Mouse (Mus musculus) erythroblast, adult 5-6 weeks (primary cell): ENCODE measurements around the gene Zfp839. TPM values are rescaled to one million over a fixed set of nuclear protein-coding genes. Genes with fewer than 3 reads are reported as not detected.
A peak's percentile ranks its signal among the peaks of the same experiment; 100 is the strongest.

ENCODE experiments used
- ATAC-seq: replicated peaks from 2 replicates; pipeline ENCODE4 v1.8.0; 2016; ENCODE audit warnings: moderate number of reproducible peaks, mild to moderate bottlenecking, moderate TSS enrichment, inconsistent platforms; ENCODE audit not compliant: poor library complexity, low FRiP score, severe bottlenecking
- total RNA-seq, 2 experiments: library from RNA; stranded (forward) in 1 of 2; stranded (reverse) in 1 of 2; fragments of 150-400 nt in 1 of 2; fragments of 200-764, 138-1000 nt in 1 of 2; gene quantifications; 2 replicates each; pipeline versions ENCODE4 v1.2.3 to v1.2.4; 2015 to 2017; ENCODE audit warnings: low replicate concordance in 2 of 2

Zfp839 gene
- total RNA-seq (2015; ENCODE audit: low replicate concordance): 0.63 and 3.3 TPM in 2 replicates
- total RNA-seq (2017; ENCODE audit: low replicate concordance): 1.4 and 2.1 TPM in 2 replicates

DNA sequence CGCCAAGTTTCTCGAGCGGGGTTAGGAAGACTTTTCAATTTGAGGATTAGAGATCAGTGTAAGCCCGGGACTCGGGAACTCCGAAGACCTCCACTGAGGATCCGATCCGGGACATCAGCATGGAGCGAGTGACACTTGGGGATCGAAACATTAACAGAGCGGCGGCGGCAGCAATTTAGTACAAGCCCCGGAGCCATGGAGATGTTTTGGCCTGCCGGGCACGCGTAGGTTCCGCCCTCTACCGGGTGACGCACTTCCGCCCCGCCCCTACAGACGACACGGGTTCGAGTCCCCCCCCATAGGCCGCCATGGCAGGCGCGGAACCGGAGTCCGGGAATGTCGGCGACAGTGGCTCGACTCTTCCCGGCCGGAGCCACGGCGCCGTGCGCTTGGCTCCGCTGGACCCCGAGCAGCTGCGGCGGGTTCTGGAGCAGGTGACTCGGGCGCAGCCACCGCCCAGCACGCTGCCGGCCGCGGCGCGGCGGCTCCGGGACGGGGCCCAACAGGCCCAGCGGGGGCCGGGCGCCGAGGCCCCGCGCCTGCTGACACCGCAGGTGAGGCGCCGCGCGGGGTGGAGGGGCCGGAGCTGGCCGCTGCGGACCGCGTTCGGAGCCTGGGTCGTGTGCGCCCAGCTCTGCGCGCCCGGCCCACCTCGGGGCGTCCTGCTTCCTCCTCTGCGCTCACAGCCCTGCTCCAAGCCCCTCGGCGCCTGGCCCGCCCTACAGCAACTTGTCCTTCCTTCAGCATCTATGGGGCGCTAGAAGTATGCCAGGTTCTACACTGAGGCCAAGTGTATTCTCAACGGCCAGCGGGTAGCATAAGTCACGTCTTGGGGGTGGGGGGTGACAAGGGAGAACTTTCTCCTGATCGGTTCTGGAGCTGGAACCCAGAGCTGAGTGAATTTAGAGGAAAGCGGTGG is at the start of gene Zfp839:
Gene Zfp839 (plus strand): TSS at position 244 of the 919 bp plus-strand sequence.
- 0 out of 2 replicates have a peak, but pooled peaks have one; percentile 33 for ATAC-seq

DNA sequence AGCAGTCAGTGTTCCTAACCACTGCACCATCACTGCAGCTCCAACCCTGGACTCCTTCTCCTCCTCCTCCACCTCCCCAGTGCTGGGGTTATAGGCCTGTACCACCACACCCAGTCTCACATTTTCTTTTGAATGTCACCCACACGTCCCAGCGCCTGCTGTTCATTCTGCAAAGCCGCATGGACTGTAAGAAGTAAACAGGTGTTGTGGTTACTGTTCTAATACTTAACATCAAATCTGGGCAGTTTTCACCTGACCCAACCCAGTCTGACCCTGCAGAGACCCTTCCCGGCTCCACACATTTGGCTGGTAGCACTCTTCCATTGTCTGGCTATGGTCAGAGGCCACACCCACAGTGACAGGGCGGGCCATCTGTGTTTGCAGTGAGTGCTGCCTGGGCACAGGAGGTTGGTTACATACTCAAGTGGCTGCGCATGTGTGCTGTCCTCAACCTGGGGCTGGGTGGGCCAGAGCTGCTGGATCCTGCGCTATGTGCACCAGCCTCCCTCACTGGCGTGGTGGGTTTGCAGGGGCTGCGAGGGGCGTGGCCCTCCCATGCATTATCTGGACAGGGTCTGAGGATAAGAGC is 48.1 kb upstream of the Zfp839 start:
- ATAC-seq: no peak

DNA sequence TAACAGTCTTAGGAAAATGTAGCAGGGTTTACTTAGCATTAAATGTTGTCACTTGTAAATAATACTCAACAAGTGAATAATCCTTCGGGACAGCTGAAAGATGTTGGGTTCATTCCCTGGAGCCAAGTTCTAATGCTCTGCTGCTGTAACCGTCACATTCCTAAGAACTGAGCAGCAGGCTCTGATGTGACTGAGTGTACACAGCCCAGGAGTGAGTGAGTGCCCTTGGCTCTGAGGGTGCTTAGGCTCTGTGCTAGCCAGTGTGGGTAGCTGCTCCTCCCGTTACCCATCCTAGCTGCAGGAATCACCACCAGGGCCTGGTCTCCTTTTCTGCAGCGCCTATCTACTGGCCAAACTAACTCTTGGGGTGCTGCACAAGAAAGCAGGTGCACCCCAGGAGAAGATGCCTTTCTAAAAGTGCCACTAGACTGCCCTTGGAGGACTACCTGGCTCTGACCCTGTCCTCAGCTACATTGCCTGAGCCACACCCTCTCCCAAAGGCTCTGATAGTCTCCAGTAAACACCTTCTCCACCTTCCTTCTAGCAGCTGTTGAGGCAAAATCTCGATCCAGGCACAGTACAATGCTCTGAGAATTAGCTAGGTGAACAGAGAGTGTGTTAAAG is 47.3 kb upstream of the Zfp839 start:
- ATAC-seq: no peak

DNA sequence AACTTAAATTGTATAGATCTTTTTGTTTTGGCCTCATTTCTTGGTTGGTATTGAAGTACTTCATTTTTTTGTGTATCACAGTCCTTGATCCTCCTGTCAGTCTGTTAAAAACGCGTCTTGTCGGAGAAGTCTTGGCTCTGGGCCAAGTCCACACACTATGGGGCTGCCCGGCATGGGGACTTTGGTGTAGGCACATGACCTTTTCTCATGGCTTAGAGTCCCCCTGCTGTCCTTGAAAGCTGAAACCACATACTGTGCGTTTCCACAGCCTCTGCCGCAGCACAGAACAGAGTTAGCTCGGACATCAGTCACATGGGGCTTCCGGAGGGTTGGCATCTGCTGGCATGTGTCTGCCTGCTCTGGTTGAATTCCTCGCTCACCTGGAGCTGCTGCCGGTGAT is 45.8 kb upstream of the Zfp839 start:
- no peak for ATAC-seq

DNA sequence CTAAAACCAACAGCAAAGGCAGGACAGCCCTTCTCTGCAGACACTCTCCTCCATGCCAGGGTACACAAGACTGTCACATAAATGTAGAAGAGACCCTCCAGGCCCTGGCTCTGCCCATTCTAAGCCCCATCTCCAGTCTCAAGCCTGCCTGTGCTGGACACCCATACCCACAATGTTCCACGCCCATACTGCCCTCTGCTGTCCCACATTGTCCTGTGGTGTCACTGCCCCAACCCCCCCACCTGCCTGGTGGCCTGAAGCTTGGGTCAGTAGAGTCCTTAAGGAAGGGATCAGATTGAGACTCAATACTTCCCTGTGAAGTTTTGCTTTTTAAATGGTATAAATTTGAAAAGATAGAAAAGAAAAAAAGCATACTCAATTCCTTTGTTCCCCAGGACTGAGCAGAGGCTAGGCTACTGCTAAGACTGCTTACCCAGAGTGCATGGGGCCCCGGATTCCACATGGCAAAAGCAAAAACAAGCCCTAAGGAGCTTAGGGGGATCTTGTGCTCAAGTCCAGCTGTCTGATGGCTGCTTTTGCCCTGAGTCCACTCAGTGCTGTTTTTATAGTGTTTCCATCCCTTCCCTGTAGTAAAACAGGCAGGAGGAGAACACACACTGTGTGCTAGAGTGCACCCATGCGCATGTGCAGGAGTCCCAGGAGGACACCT is 43.6 kb upstream of the Zfp839 start:
- ATAC-seq: no peak

DNA sequence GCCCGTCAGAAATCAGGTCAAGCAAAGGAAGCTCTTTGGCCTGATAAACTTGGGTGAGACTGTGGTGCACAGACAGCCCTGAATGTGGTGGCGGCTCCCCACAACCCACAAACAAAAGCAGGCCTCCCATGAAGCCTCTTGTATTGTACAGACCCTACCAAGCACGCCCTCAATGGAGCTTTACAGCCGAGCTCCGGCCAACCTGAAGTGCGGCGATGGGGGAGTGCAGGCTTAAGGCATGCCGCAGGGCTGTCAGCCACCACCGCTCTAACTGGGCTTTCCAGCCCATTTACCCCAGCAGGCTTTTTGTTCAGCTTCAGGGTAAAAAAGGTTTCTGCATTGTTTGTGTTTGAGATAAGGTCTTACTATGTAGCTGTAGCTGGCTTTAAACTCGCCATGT is 41.6 kb upstream of the Zfp839 start:
- ATAC-seq: no peak

DNA sequence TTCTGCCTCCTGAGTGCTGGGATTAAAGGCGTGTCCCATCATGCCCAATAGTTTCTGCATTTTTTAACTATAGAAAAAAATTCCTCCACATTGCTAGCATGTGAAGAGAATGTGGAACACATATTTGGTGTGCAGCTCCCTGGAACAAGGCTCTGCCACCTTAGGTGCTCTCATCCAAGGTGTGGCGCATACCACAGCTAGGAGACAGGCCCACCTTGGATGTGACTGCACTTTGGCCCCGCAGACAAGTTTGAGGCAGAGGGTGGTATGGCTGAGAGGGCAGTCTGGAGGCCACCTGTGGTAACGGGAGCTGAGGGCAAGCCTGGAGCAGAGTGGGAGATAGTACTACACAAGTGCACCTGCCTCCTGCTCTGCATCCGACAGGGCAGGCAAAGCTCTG is 41.2 kb upstream of the Zfp839 start:
- no peak for ATAC-seq

DNA sequence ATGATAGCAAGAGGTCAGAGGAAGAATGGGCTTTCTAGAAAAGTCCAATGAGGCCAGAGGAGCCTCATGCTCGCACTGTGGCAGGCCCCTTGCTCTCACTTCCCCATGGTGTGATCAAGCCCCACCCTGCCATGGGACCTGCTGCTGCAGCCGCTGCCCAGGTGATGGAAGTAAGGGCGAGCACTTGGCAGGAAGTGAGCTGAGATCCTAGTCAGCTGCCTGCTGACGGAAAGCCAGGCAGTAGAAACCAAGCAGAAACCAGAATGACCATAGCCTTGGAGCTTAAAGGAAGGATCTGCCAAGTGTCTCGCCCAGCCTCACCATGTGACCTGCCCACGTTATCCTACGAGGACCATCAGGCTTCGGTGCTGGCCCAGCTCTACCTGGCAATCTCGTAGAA is 36.9 kb upstream of the Zfp839 start:
- no peak for ATAC-seq

DNA sequence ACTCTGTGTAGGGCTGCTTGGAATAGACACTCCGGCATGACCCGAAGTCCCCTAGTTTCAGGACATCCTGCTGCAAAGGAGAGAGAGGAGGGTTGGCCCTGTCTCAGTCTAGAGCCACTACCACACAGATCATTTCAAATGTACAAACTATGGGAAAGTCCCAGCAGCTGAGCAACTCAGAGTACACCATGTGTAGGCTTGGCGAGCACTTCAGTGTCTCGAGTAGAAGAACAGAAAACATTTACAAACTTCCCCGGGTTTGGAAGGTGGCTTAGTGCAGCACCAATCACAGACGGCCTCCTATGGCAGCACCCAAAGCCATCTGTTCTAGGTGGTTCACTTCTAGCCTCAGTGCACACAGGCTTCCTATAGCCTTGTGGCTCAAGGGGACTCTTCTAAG is 36.4 kb upstream of the Zfp839 start:
- no peak for ATAC-seq

DNA sequence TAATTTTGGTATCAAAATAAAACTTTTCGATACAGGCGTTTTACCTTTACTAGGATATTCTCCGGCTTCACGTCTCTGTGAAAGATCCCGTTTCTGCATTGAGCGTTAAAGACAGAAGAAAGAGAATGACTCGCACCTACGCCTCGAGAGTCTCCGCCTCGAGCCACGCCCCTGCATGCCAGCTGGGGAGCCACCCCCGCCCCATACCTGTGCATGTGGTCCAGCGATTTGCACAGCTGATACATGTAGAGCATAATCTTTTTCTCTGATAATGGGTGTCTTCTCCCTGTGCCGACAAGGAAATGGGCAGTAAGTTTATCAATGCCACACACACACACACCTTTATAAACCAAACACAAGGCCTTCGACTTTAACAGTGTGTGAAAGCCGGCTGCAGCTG is 35.1 kb upstream of the Zfp839 start:
- no peak for ATAC-seq

DNA sequence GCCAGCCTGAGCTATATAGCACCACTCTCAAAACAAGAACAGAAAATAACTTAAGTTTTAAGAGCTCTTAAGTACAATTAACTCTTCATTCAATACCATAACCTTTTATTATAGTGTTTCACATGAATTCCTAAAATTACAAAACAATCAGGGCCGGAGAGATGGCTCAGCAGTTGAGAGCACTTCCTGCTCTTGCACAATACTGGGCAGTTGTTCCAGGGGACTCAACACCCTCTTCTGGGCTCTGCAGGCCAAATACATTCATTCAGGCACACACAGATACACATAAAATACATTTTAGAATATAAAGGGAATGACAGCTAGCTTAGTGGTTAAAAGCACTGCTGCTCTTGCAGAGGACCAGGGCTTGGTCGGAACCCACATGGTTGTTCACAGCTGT is 33.2 kb upstream of the Zfp839 start:
- ATAC-seq: no peak

DNA sequence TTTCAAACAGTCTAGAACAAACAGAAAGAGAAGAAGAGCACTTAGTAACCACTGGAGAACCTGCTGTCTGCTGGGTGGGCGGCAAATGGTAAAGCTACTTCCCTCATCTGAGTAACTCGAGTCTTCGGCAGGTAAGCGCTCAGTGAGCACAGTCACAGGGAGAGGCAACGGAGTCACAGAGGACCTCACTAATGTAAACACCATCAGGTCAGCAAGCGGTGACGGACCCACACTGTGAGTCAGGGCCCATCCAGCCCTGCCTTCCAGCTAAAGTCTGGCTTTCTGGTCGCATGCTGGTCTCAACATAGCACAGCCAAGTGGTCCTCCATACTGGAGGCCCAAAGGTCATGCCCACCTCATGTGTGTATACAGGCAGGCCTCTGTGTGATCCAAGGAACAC is 30.7 kb upstream of the Zfp839 start:
- no peak for ATAC-seq

DNA sequence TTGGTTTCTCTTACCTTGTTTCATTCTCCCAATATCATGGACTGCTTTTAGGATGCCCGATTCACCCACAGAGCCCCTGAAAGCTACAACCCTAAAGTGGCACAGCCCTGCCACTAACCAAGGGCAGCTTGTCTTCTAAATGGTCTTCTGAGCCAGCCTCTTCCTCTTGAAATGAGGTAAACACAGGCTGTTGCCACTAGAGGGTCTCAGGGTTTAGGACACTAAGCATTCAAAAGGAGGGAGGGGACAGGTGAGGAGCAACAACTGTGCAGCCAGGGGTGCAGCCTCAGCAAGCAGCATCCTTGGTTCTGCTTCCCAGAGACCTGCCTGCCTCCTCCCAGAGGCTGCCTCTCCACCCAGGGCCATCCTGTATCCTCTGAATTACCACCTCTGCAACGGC is 28.3 kb upstream of the Zfp839 start:
- ATAC-seq: no peak

DNA sequence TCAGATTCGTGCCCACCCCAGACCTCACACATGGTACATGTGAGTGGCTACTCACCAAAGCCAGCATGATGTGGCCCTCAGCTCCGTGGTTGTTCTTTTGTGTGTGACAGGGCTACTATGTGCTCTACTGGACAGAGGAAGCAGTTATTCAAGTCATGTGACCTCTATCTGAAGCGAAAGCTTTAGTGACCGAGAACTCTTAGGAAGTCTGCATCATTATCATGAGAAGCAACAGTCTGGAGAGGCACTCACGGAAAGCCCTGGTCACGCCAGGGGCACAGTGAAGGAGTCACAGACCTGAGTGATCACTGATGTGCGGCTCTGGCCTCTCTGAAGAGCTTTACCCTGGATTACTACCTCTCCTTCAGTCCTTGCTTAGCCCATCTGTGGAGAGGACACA is 27.7 kb upstream of the Zfp839 start:
- ATAC-seq: no peak

DNA sequence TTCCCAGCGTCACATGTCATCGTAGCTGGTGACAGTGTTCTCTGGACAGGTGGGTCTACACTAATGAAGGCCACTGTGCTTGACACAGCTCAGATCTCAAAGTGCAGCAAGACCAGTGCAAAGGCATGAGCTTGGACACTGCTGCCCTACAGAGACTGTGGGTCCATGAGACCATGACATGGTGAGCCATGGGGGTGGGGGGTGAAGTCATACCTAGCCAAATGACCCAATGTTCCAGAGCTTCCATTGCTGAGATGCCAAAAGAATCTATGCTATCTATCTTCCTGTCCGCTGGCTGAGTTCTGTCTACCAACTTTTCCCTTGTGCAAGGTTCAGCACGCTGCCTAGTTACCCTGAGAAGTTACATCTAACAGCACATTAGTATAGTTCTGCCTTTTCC is 21.1 kb upstream of the Zfp839 start:
- ATAC-seq: no peak

DNA sequence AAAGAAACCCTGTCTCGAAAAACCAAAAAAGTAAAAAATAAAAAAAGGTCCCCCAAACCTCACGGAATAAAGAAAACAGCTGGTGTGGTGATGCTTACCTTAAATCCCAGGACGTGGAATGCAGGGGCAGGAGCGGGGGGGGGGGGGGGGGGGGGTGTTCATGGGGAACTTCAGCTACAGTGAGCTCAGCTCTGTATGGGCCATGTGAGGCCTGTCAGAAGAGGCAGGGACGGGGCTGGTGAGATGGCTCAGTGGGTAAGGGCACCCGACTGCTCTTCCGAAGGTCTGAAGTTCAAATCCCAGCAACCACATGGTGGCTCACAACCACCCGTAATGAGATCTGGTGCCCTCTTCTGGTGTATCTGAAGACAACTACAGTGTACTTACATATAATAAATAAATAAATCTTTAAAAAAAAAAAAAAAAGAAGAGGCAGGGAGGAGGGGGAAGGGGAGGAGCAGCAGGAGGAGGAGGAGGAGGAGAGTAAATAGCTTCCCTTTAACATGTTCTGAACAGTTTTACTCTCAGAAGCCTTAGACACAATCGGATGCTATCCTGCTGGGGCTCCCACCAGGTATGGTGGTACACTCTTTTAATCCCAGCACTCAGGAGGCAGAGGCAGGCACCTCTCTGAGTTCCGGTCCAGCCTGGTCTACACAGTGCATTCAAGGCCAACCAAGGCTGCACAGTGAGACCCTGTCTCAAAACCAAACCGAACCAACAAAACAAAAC is 19.6 kb upstream of the Zfp839 start:
- ATAC-seq: no peak

DNA sequence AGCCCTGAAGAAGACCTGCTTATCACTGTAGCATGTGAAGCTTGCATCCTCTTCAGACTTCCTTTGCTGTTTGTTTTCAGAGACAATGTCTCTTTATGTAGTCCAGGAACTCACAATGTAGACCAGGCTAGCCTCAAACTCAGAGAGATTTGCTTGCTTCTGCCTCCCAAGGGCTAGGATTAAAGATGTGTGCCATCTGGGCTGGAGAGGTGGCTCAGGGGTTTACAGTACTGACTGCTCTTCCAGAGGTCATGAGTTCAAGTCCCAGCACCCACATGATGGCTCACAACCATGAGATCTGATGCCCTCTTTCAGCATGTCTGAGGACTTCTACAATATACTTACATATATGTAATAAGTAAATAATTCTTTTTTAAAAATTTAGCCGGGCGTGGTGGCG is 14.9 kb upstream of the Zfp839 start:
- ATAC-seq: no peak

DNA sequence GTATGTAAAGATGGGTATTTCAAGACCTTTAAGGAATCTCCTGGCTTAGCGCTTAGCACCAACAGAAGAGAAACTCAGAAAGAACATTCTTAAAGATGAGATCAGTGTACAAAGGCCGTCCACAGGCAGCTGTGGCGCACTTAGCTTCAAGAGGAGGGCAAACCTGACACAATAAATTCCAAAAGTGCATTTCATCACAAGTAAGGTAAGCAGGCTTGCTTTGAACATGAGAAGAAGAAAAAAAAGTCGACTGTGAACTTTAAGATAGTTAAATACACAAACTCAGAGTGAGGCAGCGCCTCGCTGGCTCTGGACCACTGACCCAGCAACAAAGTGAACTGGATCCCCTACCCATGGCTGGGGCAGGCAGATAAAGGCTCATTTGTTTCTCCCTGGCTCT is 13.3 kb upstream of the Zfp839 start:
- no peak for ATAC-seq

DNA sequence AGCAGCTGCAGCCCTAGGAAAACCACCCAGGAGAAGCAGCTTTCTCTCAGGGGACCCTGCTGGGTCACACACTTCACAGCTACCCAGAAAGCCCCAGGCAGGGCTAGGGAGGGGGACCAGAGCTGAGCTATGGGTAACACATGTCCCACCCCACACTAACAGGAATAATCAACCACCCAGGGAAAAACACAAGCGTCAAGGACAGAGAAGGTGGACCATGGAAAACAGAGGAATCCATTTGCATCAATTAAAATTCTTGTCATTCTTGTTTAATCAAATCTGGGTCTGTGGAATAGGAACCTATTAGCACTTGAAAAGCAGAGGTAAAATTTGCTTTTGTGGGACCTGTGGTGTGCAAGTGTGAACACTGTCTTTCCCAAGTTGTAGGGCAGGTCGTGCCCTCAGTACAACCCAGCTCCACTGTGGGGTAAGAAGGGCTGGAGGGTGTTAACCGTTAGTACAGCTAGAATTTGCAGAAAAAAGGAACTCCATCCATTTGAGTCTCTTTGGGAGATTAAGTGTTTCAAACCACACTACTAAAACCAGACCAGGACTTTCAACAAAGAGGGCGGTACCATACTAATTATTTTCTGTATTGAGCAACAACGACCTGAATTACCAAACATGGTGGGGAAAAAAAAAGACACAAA is 12.7 kb upstream of the Zfp839 start:
- ATAC-seq: no peak
